Mouse (Mus musculus): Measurements from ENCODE around the gene Snrpa1.

The Snrpa1 gene

GRCm38 (mm10) chr7:66080231-66080613 is 21.4 kb downstream of the Snrpa1 start:
- DNase-seq: no peak

GRCm38 (mm10) chr7:66083757-66084156 is 25.0 kb downstream of the Snrpa1 start:
- peak; percentile 44 to 65 for DNase-seq

DNA sequence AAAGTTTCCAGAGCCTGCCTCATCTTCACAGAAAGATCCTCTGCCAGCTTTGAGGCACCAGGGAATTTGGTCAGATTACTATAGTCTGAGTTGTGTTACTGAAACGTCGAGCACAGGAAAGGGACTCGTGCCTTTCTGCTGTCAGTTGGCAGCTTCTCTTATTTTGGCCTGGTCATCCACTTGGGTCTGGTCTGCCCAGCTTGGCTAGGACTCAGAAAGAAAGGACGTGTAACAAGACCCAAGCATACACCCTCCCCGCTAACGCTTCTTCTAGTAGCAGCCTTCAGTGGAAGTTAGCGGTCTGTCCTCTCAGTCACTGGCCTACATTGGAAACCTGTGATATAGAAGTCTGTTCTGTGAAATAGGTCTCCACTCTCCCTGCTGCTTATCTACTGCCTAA is 25.7 kb downstream of the Snrpa1 start:
- no peak for DNase-seq

DNA sequence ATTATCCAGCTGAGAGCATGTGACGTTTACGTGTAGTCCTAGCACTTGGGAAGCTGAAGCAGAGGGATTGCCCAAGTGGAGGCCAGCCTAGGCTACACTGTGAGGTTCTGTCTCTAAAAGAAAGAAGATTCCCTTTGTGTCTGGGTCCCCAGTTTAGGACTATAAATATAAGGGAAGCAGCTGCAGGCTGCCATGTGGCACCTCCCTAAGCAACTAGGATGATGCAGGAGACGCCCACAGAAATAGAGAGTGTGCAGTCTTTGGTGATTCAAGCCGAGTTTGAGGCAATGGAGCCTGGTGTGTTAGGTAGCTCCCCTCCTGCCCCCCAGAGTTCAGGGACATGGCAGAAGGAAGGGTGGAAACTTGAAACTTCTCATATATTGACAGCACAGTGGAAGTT is 28.8 kb downstream of the Snrpa1 start:
- DNase-seq: no peak

- no peak for DNase-seq
Observed at GRCm38 (mm10) chr7:66088077-66088476, 29.3 kb downstream of the Snrpa1 start.

DNA sequence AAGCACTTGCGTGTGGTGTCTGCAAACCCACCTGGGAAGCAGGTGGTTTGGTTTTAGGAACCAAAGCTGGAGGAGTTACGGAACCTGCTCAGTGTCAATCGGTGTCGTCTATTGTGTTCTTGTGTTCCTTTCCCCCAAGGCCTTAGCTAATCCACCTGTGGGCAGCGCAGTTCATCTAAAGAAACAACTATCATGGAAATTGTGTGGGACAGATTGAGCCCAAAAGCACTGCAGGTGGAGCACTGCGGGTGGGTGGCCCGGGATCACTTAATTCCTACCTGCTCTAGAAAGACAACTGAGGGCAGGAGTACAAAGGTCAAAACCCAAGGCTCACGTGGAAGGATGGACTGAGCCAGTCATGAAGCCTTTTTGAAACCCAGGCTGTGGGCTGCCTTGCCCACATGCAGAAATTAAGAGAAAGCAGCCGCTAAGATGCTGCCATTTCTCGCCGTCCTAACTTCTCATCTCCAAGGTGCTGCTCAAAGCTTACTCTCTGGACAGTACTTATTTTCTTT is 31.9 kb downstream of the Snrpa1 start:
- no peak for DNase-seq

DNA sequence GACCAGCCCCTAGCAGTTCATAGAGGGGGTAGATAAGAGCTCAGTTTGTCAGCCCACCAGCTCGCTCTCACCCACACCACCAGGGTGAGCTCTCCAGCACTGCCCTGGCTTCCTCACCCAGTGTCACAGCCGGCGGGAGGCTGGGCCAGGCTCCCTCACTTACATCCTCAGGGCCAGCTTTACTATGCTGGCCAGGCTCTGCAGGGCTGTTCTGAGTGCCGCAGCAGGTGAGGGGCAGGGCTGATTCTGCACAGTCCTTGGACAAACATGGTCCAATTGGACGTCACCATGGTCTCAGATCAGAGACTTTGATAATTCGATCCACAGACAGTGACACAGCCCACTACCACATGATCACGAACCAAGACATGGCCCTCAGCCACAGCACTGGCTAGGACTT is 32.8 kb downstream of the Snrpa1 start:
- no peak for DNase-seq

DNA sequence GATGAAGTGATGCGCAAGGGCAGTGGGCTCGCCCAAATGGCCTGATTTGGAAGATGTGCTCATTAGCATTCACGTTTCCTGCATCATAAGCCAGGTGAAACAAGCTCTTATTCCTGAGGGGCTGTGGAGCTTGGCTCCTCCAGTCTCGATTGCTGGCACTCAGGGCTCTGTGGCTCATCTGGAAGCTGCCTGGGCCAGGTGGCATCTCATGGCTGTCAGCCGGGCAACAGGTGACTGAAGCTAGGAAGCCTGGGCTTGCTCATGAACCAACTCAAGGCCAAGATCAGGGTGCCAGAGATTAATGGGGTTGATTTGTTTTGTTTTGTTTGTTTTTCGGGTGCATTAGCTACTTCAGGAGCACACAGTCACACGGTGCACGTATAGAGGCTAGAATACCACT is 33.9 kb downstream of the Snrpa1 start:
- DNase-seq: no peak

GRCm38 (mm10) chr7:66094141-66094540 is 35.3 kb downstream of the Snrpa1 start:
- no peak for DNase-seq

DNA sequence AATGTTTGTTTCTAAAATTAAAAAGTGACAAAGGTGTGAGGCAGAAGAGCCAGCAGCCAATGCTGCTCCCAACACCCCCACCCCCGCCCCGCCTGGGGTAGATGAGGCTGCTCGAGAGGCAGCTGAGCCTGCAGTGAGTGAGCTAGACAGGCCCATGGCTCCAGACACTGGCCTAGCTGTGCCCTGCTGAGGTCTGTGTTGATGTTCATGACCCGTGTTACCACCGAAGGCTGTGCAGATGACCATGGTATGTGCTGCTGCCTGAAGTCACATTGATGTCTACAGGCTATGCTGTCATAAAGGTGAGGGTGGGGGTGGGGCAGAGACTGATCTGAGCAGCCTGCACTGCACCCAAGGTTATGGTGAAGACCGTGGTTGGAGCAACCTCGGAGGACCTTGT is 40.0 kb downstream of the Snrpa1 start:
- DNase-seq: no peak

- no peak for DNase-seq
Observed at GRCm38 (mm10) chr7:66101866-66102265, 43.1 kb downstream of the Snrpa1 start.

- no peak for DNase-seq
Observed at GRCm38 (mm10) chr7:66104531-66104930, 45.7 kb downstream of the Snrpa1 start.

DNA sequence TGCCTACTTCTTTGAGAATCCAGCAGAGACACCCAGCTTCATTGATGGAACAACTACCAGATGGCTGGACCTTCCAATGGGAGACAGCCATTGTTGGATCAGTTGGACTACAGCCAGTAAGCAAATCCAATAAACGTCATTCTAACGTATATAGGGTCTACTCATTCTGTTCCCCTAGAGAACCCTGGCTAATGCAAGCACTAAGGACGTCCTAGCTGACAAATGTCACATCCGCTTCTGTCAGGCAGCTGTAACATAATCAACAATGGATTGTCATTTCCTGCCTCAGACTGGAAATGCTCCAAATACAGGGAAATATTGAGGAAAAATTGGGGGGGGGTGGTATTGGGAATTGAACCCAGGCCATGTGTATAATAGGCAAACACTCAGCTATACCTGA is 47.0 kb downstream of the Snrpa1 start:
- no peak for DNase-seq

GRCm38 (mm10) chr7:66106581-66107056 is 47.8 kb downstream of the Snrpa1 start:
- peak; percentile 56 to 78 for DNase-seq

DNA sequence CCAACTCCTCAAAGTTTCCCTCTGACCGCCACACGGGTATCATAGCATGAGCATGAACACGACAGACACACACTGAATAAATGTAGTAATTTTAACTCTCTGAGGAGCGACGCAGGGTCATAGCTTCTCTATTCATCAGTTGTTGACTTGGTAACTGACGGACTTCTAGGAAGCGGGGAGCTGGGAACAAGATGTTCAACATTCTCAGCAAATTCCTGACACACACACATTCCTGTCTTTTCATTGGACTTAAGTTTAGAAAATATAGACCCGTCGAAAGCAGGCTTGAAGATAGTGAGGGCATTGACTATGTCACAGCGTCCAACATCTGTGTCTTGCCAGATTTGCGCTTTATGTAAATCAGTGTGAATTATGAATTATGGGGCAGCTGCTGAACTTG is 48.4 kb downstream of the Snrpa1 start:
- DNase-seq: no peak

DNA sequence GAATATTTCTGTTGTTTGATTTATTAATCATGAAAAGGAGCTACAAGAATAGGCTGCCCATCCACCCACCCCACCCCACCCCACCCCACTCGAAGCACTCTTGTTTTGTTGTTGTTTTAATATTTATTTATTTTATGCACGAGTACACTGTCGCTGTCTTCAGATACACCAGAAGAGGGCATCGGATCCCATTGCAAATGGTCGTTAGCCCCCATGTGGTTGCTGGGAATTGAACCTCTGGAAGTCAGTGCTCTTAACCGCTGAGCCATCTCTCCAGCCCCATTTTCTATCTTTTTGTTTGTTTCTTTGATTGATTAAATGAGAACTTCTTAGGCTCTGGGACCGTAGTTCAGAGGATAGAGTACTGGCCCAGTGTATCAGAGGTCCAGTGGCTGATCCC is 49.1 kb downstream of the Snrpa1 start:
- DNase-seq: no peak

DNA sequence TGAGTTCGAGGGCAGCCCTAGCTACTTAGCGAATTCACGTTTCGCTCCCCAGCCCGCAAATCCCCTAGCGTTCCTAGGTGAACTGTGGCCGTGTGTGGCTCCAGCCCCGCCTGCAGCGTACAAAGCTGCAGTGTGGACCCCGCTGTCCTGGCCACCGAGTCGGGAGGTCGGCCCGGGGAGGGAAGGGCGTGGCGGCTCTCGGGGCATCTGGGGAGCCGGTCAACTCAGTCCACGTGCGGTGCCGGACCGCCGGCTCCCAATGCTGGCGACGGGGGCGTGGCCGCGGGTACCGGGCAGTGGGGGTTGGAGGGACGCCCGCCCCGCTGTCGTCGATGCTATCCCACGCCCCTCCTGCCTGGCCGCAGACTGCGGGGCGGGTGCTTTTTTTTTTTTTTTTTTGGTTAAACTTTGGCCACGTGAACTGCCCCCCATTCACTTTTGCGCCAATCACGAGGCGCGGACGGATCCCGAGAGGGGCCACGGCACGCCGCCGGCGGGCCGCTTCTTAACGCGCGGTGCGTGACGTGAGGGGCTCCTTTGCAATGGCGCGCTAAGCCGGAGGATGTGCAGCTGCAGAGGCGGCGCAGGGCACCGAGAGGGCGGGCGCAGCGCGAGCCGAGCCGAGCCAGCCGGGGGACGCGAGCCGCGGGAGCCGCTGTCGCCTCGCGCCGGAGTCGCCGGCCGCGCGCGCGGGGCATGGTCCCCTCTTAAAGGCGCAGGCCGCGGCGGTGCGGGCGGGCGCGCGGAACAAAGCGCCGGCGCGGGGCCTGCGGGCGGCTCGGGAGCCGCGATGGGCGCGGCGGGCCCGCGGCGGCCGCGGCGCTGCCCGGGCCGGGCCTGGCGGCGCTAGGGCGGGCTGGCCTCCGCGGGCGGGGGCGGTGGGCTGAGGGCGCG is 50.4 kb downstream of the Snrpa1 start, which contains the start of gene Chsy1:
Chsy1 (plus strand) TSS at position 555 of the 894 bp plus-strand sequence.
- DNase-seq: peak; percentile 88 to 89

- DNase-seq: no peak
Observed at GRCm38 (mm10) chr7:66109855-66110635, 51.2 kb downstream of the Snrpa1 start.

DNA sequence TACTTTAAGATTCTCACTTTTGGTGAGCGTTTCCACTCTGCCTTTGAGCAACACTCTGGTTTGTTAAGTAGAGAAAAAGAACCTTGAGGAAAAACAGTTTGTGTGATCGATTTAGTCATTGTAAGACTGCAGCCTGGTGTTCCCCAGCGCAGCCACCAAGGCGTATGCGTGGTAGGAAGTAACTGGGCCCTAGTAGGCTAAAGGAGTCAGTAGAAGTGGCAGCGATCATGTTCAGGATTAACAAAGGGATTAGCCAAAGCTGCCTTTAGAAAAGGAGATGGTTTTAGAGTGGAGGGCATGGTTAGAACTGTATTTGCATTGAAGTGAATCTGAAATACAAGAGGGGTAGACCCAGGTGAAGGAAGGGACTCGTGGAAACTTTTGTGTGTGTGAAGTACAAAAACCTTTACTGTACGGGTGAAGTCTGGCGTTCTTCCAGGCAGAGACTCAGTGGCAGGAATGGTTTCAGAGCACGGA is 51.9 kb downstream of the Snrpa1 start:
- DNase-seq: no peak

DNA sequence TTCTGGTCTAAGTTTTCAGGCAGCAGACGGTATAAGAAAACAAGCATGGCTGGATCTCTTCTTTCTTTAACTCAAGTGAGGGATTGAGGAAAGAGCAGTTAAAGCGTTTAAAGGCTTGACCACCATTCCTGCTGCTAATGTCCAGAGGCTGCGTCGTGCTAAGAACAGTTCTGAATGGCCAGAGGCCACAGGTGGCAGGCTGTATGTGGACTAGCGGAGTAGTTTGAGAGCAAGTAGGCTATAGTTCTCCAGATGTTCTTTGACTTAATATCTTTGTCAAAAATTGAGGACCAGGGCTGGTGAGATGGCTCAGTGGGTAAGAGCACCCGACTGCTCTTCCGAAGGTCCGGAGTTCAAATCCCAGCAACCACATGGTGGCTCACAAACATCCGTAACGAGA is 52.4 kb downstream of the Snrpa1 start:
- DNase-seq: no peak

DNA sequence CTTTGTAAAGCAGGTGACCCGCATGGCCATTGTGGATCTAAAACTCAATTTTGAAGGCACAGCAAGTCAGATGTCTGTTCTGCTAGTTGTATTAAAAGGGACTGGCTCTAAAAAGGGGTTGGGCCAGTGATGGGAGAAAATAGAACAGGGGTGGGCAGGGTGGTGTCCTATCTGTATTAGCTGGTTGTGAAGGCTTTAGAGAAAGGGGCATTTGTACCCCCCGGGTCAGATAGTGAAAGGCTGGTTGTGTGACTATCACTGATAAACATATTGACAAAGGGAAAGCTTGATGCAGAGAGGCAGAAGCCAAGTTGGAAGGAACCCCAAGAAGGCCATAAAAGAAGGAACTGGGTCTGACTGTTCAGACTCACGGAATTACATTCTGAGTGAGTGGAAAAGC is 54.8 kb downstream of the Snrpa1 start:
- no peak for DNase-seq

DNA sequence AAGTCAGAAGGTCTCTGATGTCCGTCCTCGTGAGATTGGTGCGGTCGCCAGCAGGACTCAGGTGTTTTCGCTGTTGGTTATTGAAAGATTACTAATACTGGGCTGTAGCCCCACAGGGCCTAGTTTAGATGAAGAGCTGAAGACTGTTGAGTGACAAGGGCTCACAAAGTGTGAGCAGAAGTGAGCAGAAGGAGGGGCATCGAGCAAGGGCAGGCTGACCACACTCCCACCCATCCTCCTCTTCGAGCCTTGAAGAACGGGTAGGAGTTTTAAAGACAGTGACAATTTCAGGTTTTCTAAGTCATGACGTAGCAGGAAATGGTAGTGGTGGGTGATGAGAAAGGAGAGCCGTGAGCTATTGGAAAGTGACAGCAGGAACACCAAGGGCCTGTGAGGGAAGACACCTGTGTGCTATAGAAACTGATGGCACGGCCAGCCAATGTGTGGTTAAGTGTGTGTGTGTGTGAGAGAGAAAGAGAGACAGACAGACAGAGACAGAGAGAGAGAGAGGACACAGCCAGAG is 57.1 kb downstream of the Snrpa1 start:
- no peak for DNase-seq

- peak; percentile 73 to 79 for DNase-seq
Observed at GRCm38 (mm10) chr7:66116906-66117482, 58.2 kb downstream of the Snrpa1 start.
